Mouse (Mus musculus) cerebellum, postnatal 10 days (tissue): Measurements from ENCODE around the gene Kirrel3.

Experiments used
- DNase-seq, 2 experiments: peaks; one replicate each; pipeline ENCODE4 v3.0.0; 2021; ENCODE audit warnings: mixed read lengths in 2 of 2

The Kirrel3 gene

DNA sequence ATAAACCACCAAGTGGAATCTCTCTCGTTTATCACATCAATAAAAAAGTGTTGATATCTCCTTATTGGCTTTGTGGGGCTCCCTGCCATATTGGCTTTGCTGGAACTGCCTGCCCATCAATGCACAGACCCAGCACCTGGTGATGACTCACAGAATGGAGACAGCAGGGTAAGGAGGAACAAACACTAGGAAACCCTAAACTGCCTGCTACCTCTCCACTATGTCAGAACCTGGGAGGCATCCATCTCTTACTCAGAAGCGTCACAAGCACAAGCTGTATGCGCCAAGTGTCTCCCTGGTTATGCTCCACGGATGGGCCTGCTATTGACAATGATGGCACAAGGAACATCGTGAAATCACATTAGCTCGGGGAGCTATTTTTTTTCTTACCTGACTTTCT, 33.2 kb downstream of the Kirrel3 start:
- DNase-seq, result no peak

DNA sequence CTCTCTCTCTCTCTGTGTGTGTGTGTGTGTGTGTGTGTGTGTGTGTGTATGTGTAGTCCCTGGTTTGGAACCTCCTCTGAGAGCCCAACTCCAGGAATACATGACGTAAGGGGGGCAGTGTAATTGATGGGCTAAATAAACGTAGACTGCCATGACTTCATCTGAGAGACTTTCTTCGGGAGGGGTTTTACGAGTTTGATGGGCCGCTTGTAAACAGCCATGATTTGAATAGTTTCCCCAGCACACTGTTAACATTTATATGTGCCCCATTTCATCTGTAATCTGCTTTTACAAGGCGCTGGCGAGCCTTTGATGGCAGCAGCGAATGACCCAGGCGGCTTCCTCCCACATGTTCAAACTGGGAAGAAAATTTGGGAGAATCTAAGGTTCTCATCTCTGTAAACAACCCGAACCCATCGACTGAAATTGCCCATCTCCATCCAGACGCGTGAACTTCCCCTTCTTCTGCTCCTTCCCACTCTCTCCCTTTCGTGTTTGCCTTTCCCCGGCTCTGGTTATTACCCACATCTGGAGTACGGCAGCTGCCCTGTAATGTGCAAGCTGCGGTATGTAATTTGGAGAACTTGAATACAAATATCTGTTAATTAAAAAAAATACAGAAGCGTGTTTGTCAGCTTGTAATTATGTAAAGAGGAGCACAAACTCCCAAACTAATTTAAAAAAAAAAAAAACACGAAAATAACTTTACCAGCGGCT, 34.7 kb downstream of the Kirrel3 start:
- DNase-seq, result no peak

GRCm38 (mm10) chr9:34525695-34526094, 40.0 kb downstream of the Kirrel3 start:
- no peak for DNase-seq

DNA sequence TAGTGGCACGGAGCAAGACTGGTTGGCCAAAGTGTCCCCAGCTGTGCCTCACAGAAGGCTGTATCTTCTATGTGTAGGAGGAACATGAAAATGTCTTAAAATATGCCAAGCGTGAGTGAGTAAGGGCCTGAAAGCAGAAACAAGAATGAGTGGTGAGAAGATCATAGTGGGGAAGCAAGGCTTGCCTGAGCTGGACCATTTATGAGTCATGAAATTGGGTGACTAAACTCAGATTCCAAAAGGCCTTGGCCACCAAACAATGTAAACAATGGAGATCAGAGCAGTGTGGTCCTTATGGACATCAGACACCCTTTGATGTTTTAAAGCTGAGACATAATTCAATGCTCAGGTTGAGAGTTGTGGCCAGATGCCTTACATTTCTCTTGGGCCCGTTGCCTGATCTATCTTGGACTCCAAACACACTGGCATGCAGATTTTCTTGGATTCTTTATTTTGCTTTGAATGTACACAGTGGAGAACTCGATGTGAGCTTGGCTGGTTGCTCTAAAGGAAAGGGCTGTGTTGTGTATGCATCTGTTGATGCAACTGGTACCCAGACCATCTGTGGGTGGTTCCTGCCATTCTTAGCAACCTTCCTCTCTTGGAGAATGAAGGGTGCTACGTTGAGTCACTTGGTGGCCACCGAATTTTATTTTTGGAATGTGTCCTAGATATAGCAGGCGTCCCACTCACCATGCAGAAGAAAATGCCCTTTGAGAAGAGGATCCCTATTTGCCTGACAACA, 53.1 kb downstream of the Kirrel3 start:
- no peak for DNase-seq

- DNase-seq, result peak; percentile 36 to 50
Measured at GRCm38 (mm10) chr9:34541908-34542307, 56.2 kb downstream of the Kirrel3 start.

GRCm38 (mm10) chr9:34555699-34556098, 70.0 kb downstream of the Kirrel3 start:
- DNase-seq, result no peak

- peak; percentile 29 to 33 for DNase-seq
Measured at GRCm38 (mm10) chr9:34557846-34558245, 72.2 kb downstream of the Kirrel3 start.

DNA sequence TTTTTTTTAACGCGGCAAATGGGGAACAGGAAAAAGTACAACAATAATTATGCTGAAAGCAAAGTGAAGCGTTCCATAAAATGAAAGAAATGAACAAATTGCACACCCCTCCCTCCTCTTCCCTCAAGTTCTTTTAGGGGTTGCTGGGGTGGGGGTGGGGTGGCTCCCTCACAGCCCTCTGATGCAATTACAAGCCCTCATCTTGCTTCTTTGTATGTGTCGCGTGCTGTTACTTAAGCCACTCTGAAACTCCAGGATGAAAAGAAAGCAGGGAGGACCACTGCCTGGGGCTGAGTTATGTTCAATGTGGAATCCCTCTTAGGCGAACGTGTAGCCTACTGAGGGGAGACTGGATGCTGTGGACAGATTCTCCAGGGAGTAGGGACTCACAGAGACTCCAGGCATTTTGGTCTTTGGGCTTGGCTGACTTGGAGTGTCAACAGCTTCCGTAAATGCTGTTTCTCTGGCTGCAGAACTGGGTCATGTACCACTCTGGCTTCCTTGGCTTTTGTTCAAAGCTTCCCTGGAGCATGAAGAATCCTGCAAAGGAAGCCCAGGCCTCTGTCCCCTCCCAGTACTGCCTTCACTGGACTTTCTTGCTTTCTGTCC, 72.7 kb downstream of the Kirrel3 start:
- peak; percentile 80 to 87 for DNase-seq

DNA sequence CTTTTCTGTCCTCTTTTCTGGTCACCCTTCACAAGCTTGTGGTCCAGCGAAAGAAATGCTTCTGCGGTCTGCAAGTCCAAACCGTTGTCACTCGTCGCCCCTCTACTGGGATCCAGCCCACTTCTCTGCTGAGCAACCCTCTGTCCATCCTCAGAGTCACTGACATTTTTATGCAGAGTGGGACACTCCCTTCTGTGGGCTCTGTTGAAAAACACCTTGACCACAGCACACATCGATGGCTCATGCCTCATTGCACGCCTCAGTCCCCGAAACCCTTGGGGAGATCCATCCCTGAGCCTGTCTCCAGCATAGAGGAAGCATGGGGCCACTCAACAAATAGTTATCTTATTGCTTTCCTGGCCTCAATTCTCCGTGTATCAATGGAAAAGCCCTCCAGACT, 73.4 kb downstream of the Kirrel3 start:
- DNase-seq, result no peak

GRCm38 (mm10) chr9:34561281-34561680, 75.6 kb downstream of the Kirrel3 start:
- no peak for DNase-seq

GRCm38 (mm10) chr9:34562437-34563000, 76.8 kb downstream of the Kirrel3 start:
- peak; percentile 62 to 73 for DNase-seq

DNA sequence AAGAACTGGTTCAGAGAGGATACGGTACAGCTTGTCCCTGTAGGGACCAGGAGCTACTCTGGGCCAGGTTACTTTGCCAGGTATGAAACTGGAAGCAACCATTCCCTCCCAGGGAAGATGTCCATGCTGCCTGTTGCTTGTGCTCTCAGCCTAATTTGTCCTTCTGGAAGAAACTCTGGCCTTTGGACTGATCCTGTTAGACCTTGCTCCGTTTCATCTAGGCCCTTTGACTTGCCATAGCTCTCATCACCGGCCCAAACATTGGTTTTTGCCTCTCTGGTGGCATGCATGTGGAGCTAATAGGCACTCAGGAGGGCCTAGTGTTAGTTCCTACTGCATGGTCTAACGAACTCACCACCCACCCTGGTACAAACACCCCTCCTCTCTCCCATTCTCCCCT, 88.2 kb downstream of the Kirrel3 start:
- DNase-seq, result no peak

DNA sequence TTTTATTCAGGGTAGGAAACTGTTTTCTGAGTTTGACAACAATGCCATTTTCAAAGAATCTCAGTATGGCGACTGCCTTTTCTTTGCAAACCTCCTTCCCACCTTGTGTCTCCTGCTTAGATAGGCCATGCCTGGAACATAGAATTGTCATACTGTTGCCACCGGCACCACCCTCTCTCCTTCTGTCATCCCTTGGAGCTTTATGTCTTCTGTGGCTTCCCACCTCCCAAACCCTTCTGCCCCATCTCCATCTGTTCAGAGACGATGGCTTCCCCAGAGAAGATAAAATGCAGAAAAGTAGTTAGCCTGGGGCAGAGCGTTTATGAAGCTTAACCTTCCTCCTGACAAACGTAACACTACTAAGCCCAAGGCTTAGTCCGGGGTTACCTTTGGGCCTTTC, 88.9 kb downstream of the Kirrel3 start:
- DNase-seq, result no peak

- DNase-seq, result no peak
Measured at GRCm38 (mm10) chr9:34579174-34579573, 93.5 kb downstream of the Kirrel3 start.

GRCm38 (mm10) chr9:34580059-34580458, 94.4 kb downstream of the Kirrel3 start:
- DNase-seq, result no peak

DNA sequence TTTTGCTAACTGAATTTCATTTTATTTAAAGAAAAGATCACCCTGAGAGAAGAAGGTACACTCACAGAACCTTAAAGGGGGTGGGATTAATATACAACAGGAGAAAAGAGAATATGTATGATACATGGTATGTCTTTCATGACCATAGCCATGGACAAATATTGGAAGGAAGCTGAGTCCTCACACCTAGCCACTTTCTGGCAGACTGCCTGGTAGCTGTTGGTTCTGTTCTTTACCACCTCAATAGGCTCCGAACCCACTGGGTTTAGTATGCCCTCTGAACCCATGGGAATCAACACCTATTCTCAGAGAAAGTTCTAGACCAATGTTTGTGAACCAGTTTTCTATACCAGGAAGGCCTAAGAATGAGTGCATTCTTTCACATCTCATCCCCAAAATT, 96.8 kb downstream of the Kirrel3 start:
- DNase-seq, result no peak

DNA sequence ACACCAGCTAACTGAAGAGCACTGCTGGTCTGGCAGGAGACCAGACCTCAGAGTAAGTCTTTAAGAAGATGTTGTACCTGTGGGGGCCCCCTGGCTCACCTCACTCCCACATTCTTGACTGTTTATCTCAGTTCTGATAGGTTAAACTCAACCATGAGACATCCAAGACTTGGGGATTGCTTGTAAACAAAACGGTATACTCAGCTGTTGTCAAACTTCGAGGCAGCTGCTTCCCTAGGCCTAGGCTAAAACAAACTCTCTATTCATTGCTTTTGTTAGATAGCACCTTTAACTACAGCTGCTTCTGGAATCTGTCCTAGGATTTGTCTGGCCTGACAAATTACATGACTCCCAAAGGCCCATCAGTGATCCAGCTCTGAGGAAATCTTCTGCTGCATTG, 99.8 kb downstream of the Kirrel3 start:
- no peak for DNase-seq

- peak; percentile 45 to 51 for DNase-seq
Measured at GRCm38 (mm10) chr9:34586080-34586479, 100.4 kb downstream of the Kirrel3 start.

DNA sequence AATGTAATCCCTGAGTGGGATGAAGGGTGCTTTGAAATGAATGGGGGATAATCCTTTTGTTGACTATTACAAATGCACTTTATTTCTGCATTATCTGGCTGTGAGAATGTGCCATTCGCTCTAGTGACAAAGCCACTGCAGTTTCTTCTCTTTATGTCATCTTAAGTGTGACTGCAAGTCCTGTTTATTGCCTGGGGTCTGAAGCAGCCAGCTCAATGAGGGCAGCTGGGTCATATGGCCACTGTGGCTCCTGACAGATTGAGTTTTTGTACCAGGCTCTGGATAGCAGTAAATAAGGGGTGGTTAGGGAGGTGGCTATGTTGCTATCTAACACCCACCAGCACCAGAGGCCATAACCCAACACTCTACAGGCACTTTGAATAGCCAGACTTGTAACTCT, 104.1 kb downstream of the Kirrel3 start:
- DNase-seq, result no peak

- DNase-seq, result no peak
Measured at GRCm38 (mm10) chr9:34592073-34592610, 106.4 kb downstream of the Kirrel3 start.

DNA sequence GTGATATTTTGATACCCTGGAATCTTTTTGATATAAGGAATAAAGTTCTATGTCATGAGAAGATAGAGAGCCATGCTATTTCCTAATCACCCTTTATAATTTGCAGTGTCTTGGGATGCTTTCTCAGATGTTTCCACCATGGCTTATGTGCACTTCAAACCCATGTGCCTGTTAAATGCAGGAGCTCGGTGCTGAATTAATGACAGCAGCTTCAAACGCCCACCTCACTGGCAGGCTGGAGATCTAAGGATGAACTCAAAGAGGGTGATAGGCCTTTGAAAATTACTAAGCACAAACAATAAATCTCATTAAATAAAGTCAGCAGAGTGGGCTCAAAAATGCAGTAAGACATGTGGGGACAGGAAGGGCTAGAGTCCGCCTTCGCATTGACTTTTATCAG, 108.2 kb downstream of the Kirrel3 start:
- DNase-seq, result no peak

- DNase-seq, result no peak
Measured at GRCm38 (mm10) chr9:34600326-34600725, 114.6 kb downstream of the Kirrel3 start.

- DNase-seq, result no peak
Measured at GRCm38 (mm10) chr9:34603750-34604149, 118.1 kb downstream of the Kirrel3 start.
